Comparison of ENCODE assay signal across 7 mouse cellular contexts in genomic region chr8:71558958-71559690, GRCm38 (mm10). TPM values are rescaled to one million over a fixed set of nuclear protein-coding genes. Genes with fewer than 3 reads are reported as not detected.
DNase-seq lines count a peak whose midpoint lies in the region; ATAC-seq and TF ChIP-seq lines count a peak whose summit lies in the region.

No protein-coding gene starts in this region.

- H3K9me3 ChIP-seq in lung, postnatal 0 days (ENCODE audit: low read length), result no peaks in the 10 kb centered on the region

- no peak for TF ChIP-seq POLR2A in heart, adult 2 months (IDR thresholded peaks at IDR 0.05; ENCODE audit: insufficient read depth, low read depth, low read length)
- TF ChIP-seq POLR2A in kidney, adult 2 months (IDR thresholded peaks at IDR 0.05; ENCODE audit: low read depth, low read length), result no peak

- H3K9ac ChIP-seq in heart, adult 2 months (ENCODE audit: low read depth, low read length), result no peak overlapping the region
- H3K9ac ChIP-seq in lung, postnatal 0 days (replicated peaks; ENCODE audit: low read depth), result no peak overlapping the region

- WGBS in heart, adult 2 months, result 10% methylated on average over 24 of the region's 24 CpGs
- WGBS in kidney, adult 2 months, result 5% methylated on average over 24 of the region's 24 CpGs
- under 1% methylated on average over 24 of the region's 24 CpGs for WGBS in lung, postnatal 0 days

- H3K27ac ChIP-seq in heart, adult 2 months, result no peak overlapping the region
- H3K27ac ChIP-seq in kidney, adult 2 months (ENCODE audit: insufficient read depth, low read depth, low read length), result 0 out of 2 replicates have a peak overlapping the region, but pooled peaks have one; percentile 6
- H3K27ac ChIP-seq in lung, postnatal 0 days (ENCODE audit: low read length), result no peak overlapping the region

- H3K79me2 ChIP-seq in heart, adult 2 months (replicated peaks; ENCODE audit: control insufficient read depth, insufficient read depth, low read length), result no peaks in the 10 kb centered on the region

- no peak for TF ChIP-seq EP300 in heart, adult 2 months (IDR thresholded peaks at IDR 0.05; ENCODE audit: insufficient read depth, low read depth, low read length)
- no peak for TF ChIP-seq EP300 in lung, postnatal 0 days (IDR thresholded peaks at IDR 0.05)

- H3K4me1 ChIP-seq in heart, adult 2 months (ENCODE audit: control insufficient read depth, insufficient read depth, low read length), result no peaks in the 10 kb centered on the region; the same call in 1 of the 2 replicates
- H3K4me1 ChIP-seq in kidney, adult 2 months (ENCODE audit: control insufficient read depth, insufficient read depth, low read length), result peaks cover 2% of the 10 kb centered on the region; the same call in 1 of the 2 replicates
- peaks cover 9% of the 10 kb centered on the region; the same call in 1 of the 2 replicates for H3K4me1 ChIP-seq in lung, postnatal 0 days (ENCODE audit: insufficient read depth, low read depth, low read length)

- TF ChIP-seq CTCF in heart, adult 2 months (IDR thresholded peaks at IDR 0.05), result no peak
- TF ChIP-seq CTCF in kidney, adult 2 months (conservative IDR thresholded peaks at IDR 0.05; ENCODE audit: insufficient read depth, insufficient read length, low read depth, low read length), result no peak
- peak; percentile 37; the same call in 1 of the 2 replicates for TF ChIP-seq CTCF in lung, postnatal 0 days (IDR thresholded peaks at IDR 0.05)

- no peak overlapping the region for H3K4me3 ChIP-seq in heart, adult 2 months
- peak overlapping the region; percentile 62 for H3K4me3 ChIP-seq in kidney, adult 2 months (ENCODE audit: insufficient read depth, low read depth, low read length)
- peak overlapping the region; percentile 45 for H3K4me3 ChIP-seq in lung, postnatal 0 days (ENCODE audit: low read depth, low read length)

- no peaks in the 10 kb centered on the region for H3K36me3 ChIP-seq in heart, adult 2 months (ENCODE audit: control insufficient read depth, insufficient read depth, low read length)
- no peaks in the 10 kb centered on the region for H3K36me3 ChIP-seq in kidney, adult 2 months (ENCODE audit: control insufficient read depth, insufficient read depth, low read length)
- H3K36me3 ChIP-seq in lung, postnatal 0 days (ENCODE audit: insufficient read depth, low read length), result no peaks in the 10 kb centered on the region

- peak; percentile 71 for ATAC-seq in lung, postnatal 0 days

- peak; percentile 98 for DNase-seq in R1 (ENCODE audit: low read depth, low spot score)
- DNase-seq in c-Kit-positive CD71-negative TER-119-negative erythroid progenitor cells, embryonic 14.5 days (ENCODE audit: low read depth), result peak; percentile 84
- peak; percentile 65 to 71 for DNase-seq in heart, adult 2 months
- peak; percentile 88 for DNase-seq in kidney, adult 2 months
- peak; percentile 93 for DNase-seq in lung, postnatal 0 days (ENCODE audit: low spot score)
- peak; percentile 84 for DNase-seq in ovary, postnatal 36 days (ENCODE audit: low spot score)
- no peak for DNase-seq in frontal cortex, postnatal 10 days (ENCODE audit: low spot score in 2 of 2)

- intact Hi-C loops in heart, adult 2 months (cut with DNase I), result no loop called here

- peak overlapping the region; percentile 85 for H3K4me2 ChIP-seq in lung, postnatal 0 days (replicated peaks; ENCODE audit: low read depth, low read length)

- peaks cover 7% of the 10 kb centered on the region for H3K27me3 ChIP-seq in heart, adult 2 months (ENCODE audit: control insufficient read depth, insufficient read depth, low read length)
- no peaks in the 10 kb centered on the region for H3K27me3 ChIP-seq in kidney, adult 2 months (replicated peaks; ENCODE audit: control insufficient read depth, insufficient read depth, low read length)
- peaks cover 31% of the 10 kb centered on the region for H3K27me3 ChIP-seq in lung, postnatal 0 days (replicated peaks; ENCODE audit: insufficient read depth, low read length)

RNA-seq across cellular contexts. Expression of gene Tmem221, which starts 0.5 kb away (rescaled TPM):
- total RNA-seq in heart, adult 2 months (2021), result under 1 TPM in 1 of 2 experiments, not detected in 1; 0.16 TPM
- polyA plus RNA-seq in heart, adult 2 months (2012; rRNA removed), result 0.29 and 0.51 TPM in 2 replicates
- polyA plus RNA-seq in kidney, adult 2 months (2012; rRNA removed), result 7.8 and 8.4 TPM in 2 replicates
- 8.5 and 8.7 TPM in 2 replicates for polyA plus RNA-seq in lung, postnatal 0 days (2015; fragmentation: Nextera tagmentation; extraction: Ambion mirVana)

RNA-seq across cellular contexts. Expression of gene Nxnl1, which starts 7.3 kb away (rescaled TPM):
- total RNA-seq in heart, adult 2 months (2021), result under 1 TPM; 0.14 to 0.18 TPM
- 0.12 TPM in 1 of 2 replicates, not detected in the other for polyA plus RNA-seq in heart, adult 2 months (2012; rRNA removed)
- 0.14 and 0.19 TPM in 2 replicates for polyA plus RNA-seq in kidney, adult 2 months (2012; rRNA removed)
- polyA plus RNA-seq in lung, postnatal 0 days (2015; fragmentation: Nextera tagmentation; extraction: Ambion mirVana), result 0.11 and 0.13 TPM in 2 replicates

RNA-seq across cellular contexts. Expression of gene Slc27a1, which starts 9.6 kb away (rescaled TPM):
- total RNA-seq in heart, adult 2 months (2021), result 100 to 1,000 TPM; 159 to 191 TPM
- polyA plus RNA-seq in heart, adult 2 months (2012; rRNA removed), result 227 and 281 TPM in 2 replicates
- 146 and 182 TPM in 2 replicates for polyA plus RNA-seq in kidney, adult 2 months (2012; rRNA removed)
- polyA plus RNA-seq in lung, postnatal 0 days (2015; fragmentation: Nextera tagmentation; extraction: Ambion mirVana), result 26.9 and 27.7 TPM in 2 replicates

RNA-seq across cellular contexts. Expression of gene Mvb12a, which starts 16.4 kb away (rescaled TPM):
- 10 to 100 TPM; 27.0 to 29.7 TPM for total RNA-seq in heart, adult 2 months (2021)
- polyA plus RNA-seq in heart, adult 2 months (2012; rRNA removed), result 51.6 and 53.7 TPM in 2 replicates
- 136 and 164 TPM in 2 replicates for polyA plus RNA-seq in kidney, adult 2 months (2012; rRNA removed)
- polyA plus RNA-seq in lung, postnatal 0 days (2015; fragmentation: Nextera tagmentation; extraction: Ambion mirVana), result 103 and 112 TPM in 2 replicates

RNA-seq across cellular contexts. Expression of gene Bst2, which starts 21.9 kb away (rescaled TPM):
- total RNA-seq in heart, adult 2 months (2021), result 10 to 100 TPM; 17.4 to 18.1 TPM
- 69.8 and 85.9 TPM in 2 replicates for polyA plus RNA-seq in heart, adult 2 months (2012; rRNA removed)
- 167 and 184 TPM in 2 replicates for polyA plus RNA-seq in kidney, adult 2 months (2012; rRNA removed)
- polyA plus RNA-seq in lung, postnatal 0 days (2015; fragmentation: Nextera tagmentation; extraction: Ambion mirVana), result 86.2 and 99.8 TPM in 2 replicates

Comparison
In these comparisons a context has a peak if more than half of its experiments do, and no peak if none do; other contexts are left out.
1. DNase-seq: peak in R1 (single experiment), c-Kit-positive CD71-negative TER-119-negative erythroid progenitor cells, embryonic 14.5 days (single experiment), heart, adult 2 months (2 of 2), kidney, adult 2 months (single experiment), lung, postnatal 0 days (single experiment) and ovary, postnatal 36 days (single experiment); none in frontal cortex, postnatal 10 days (0 of 2).